Mouse (Mus musculus) urinary bladder, adult 2 months (tissue): ENCODE results near the gene Clec16a. TPM values are rescaled to one million over a fixed set of nuclear protein-coding genes. Genes with fewer than 3 reads are reported as not detected.

ENCODE experiments used
- DNase-seq: peaks from one replicate; pipeline ENCODE4 v3.0.0; 2022; ENCODE audit warnings: low spot score
- polyA plus RNA-seq: library from polyadenylated mRNA; depleted of rRNA; stranded (reverse); fragments of >200 nt; gene quantifications from 2 replicates; pipeline ENCODE4 v1.2.3, GENCODE M21; 2012

Gene Clec16a
- polyA plus RNA-seq, 1 experiment = 10.0 TPM

DNA sequence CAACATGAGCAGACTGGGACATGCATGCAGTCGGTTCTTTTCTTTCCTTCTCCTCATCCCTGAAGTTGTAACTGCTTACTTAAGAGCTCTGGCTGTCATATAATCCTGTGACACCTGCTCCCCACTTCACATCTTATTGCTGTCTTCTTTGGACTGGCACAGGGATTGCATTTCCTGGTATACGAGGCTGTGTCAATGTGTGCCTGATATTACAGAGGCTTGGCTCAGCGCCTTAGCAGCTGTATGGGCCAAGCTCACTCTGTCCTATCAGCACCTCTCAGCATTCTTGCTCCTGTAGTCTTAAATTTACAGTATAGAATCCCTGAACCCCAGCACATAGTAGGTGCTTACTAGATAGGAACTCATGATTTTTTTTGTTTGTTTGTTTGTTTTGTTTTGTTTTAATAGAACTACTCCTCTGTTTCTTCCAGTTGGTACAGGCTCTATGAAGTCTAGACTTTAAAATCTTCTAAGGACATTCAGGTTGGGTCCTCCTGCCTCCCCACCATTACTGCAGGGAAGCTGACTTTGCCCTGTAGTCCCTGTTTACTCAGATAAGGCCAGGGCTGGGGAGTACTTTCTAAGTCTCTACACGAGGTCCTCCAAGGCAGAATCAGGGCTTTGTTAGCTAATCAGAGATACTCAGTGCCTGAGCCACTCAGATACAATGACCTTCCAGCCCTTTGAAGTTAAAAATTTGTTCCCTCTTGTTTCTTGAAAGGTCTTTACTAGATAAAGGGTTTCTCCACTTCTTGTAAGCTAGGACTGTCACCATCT lies 97.9 kb downstream of the Clec16a start:
- DNase-seq = no peak

DNA sequence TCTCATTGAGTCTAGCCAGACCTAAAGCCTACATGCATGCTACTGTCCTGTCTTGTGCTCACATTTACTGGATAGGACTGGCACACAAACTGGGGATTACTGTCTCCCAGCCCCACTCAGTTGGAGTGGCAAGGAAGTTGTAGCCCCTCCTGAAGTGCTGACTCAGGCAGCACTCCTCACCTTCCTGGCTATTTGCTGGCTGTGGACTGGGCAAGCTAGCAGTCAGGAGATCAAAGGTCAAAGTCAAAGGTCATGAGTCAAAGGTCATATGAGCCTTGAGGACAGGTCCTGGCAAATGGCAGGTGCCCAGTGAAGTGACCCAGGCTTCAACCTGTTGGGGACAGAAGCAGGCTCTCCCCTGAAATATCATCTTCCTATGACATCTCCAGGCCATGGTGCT lies 99.1 kb downstream of the Clec16a start:
- DNase-seq = no peak

DNA sequence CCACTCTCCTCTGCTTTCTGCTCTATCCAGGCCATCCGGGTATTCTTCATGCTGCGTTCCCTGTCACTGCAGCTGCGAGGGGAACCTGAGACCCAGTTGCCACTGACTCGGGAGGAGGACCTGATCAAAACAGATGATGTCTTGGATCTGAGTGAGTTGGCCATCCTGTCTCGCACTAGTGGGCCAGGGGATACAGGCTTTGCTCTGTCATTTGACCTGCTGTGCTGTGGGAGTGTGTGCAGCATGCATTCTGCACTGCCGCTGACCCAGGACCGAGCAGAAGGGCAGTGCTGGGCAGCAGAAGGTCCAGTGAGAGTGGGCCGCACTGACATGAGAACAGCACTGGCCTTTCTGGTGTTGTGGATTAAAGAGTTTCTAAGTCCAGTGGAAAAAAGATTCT lies 99.6 kb downstream of the Clec16a start:
- no peak for DNase-seq

GRCm38 (mm10) chr16:10651804-10652203 lies 106.7 kb downstream of the Clec16a start:
- no peak for DNase-seq

GRCm38 (mm10) chr16:10652935-10653334 lies 107.8 kb downstream of the Clec16a start:
- no peak for DNase-seq

GRCm38 (mm10) chr16:10655236-10655635 lies 110.1 kb downstream of the Clec16a start:
- no peak for DNase-seq

- no peak for DNase-seq
Observed at GRCm38 (mm10) chr16:10655926-10656325, 110.8 kb downstream of the Clec16a start.

DNA sequence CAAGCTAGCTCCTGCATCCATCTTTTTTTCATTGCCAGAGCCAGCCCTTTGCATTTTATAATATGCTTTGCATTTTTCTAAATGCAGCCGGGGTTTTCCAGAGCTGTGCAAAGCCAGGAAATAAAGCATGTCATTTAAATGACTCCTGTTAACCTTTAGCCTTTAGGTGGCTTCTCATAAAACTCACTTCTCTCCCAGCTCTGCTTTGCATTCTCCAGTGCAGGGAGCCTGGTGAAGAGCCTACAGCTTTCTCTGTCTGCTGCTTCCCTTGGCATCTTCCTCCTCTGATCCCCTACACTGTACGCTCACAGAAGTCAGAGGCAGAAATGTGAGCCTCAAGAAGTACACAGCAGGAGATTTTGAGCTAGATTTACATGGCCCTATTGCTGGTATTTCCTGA lies 111.3 kb downstream of the Clec16a start:
- no peak for DNase-seq

DNA sequence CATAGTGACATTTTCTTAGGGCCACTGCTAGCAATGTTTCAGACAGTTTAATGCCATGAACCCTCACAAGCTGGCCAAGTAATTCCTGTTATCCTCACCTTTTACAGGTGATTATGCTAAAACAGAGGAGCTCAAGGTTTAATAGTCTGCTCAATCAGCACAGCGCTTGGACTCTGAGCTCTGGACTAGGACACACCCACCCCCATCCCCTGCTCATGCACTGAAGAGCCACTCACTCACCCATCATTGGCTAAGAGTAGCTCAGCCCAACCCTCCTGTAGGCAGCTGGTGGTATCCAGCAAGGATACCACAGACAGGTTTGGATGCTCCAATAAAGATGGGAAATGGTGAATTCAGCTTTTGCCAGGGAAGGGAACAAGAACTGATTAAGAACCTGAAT lies 111.8 kb downstream of the Clec16a start:
- no peak for DNase-seq

- no peak for DNase-seq
Observed at GRCm38 (mm10) chr16:10659211-10659610, 114.1 kb downstream of the Clec16a start.

DNA sequence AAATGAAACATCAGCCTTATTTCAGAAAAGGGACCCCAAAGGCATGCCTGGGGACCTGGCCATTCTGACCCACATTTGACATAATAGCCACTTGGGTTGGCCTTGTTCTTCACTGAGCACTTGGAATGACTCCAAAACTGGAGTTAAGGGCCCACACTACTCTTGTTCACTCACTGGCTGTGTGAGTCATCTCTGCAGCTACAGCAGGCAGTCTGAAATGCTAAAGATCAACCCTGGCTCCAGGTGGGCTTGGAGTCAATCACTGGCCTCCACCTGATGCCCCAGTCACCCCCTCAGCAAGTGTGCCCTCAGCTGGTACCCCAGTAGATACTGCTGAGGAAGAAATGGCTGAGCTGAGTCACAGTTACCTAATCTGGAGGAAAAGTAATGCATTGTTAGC lies 115.4 kb downstream of the Clec16a start:
- no peak for DNase-seq

GRCm38 (mm10) chr16:10661385-10661784 lies 116.2 kb downstream of the Clec16a start:
- DNase-seq = no peak

- DNase-seq = no peak
Observed at GRCm38 (mm10) chr16:10663890-10664731, 119.0 kb downstream of the Clec16a start.

- DNase-seq = no peak
Observed at GRCm38 (mm10) chr16:10664921-10665894, 120.1 kb downstream of the Clec16a start.

GRCm38 (mm10) chr16:10666766-10667165 lies 121.6 kb downstream of the Clec16a start:
- DNase-seq = no peak

- DNase-seq = no peak
Observed at GRCm38 (mm10) chr16:10668453-10668852, 123.3 kb downstream of the Clec16a start.

GRCm38 (mm10) chr16:10668991-10669703 lies 124.0 kb downstream of the Clec16a start:
- DNase-seq = no peak

GRCm38 (mm10) chr16:10669936-10670335 lies 124.8 kb downstream of the Clec16a start:
- DNase-seq = no peak

DNA sequence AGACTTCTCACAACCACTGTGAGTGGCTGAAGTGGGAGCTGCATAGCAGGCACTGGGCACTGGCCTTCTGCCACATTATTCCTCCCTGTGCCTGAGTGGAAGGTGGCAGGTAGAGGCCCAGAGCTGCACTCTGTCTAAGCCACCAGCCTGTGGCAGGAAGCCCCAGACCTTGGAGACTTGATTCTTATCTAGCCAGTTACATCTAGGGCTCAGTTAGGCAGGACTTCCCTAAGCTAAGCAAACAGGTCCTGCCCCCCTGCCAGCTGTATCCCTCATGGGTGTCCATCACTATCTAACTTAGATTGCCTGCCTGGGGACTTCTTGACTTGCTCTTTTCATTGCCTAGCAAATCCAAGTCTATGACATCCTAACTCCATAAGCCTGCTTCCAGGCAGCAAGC lies 127.4 kb downstream of the Clec16a start:
- no peak for DNase-seq

GRCm38 (mm10) chr16:10674020-10674419 lies 128.9 kb downstream of the Clec16a start:
- DNase-seq = no peak

DNA sequence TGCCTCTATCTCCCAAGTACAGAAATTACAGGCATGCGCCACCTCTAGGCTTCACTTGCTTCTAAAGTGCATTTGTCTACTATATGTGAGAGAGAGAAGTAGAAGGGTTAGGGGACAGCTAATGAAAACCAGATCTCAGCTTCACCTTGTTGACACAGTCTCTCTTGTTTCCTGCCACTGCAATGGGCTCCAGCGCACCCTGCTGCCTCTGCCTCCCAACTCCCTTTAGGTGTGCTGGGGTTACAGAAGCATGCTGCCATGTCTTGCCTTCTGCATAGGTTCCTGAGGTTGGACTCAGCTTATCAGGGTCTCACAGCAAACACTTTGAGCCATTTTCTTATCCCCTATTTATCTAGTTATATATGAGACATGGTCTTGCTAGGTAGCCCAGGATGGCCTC lies 129.8 kb downstream of the Clec16a start:
- no peak for DNase-seq
